Mouse (Mus musculus) lung, adult 2 months (tissue): ENCODE results near the gene Kcnk16.

Experiments
- CTCF ChIP-seq: fragments of 200-500 bp; IDR thresholded peaks from 2 replicates; pipeline ENCODE4 v1.5.1; 2011; ENCODE audit warnings: mild to moderate bottlenecking, low read length, control low read depth; ENCODE audit not compliant: insufficient read depth
- POLR2A ChIP-seq: fragments of 200-500 bp; IDR thresholded peaks from 2 replicates; pipeline ENCODE4 v1.6.1; 2011; ENCODE audit warnings: low read depth, mild to moderate bottlenecking, control low read depth, low read length, borderline replicate concordance; ENCODE audit errors: extremely low read depth

DNA sequence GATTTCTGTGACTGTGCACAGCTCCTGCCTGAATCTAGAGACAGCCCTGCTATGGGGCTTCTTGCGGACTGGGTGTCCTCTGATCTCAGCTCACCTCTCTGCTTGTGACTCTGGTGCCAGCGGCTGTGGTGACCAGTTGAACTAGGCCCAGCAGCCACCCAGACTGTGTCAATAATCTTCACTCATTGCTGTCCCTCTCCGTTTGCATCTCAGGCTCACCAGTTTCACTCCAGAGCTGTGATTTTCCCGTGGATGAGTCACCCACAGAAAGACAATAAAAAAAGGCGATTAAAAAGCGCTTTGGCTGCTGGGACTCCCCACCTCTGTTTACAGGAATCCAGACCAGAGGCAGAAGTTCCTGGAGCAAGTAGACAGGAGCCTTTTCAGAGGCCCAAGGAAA is 39.6 kb downstream of the Kcnk16 start:
- no peak for TF ChIP-seq POLR2A
- TF ChIP-seq CTCF = no peak
